In genomic region chr17:46636831-46637523, GRCm38 (mm10) we compare ENCODE assay signal across 9 mouse cellular contexts. TPM values are rescaled to one million over a fixed set of nuclear protein-coding genes. Genes with fewer than 3 reads are reported as not detected.
DNase-seq lines count a peak whose midpoint lies in the region; ATAC-seq and TF ChIP-seq lines count a peak whose summit lies in the region.
"Had no signal": no experiment of that assay in that cellular context is flagged by ENCODE, and none has a peak within 500 bp of the region (broad histone marks: within the 10 kb centered on the region; RNA-seq: fewer than 3 reads in every experiment).

No protein-coding gene starts in this region.

- TF ChIP-seq POLR2A in lung, adult 2 months (IDR thresholded peaks at IDR 0.05; ENCODE audit: borderline replicate concordance, extremely low read depth, low read depth, low read length), result no peak

- H3K4me2 ChIP-seq in embryonic facial prominence, embryonic 15.5 days (replicated peaks), result peak overlapping the region; percentile 44
- H3K4me2 ChIP-seq in neural tube, embryonic 15.5 days, result peak overlapping the region; percentile 38

- peak; percentile 23 for TF ChIP-seq CTCF in lung, adult 2 months (IDR thresholded peaks at IDR 0.05; ENCODE audit: insufficient read depth, low read length)

- peak overlapping the region; percentile 16; the same call in 1 of the 2 replicates for H3K4me3 ChIP-seq in embryonic facial prominence, embryonic 15.5 days (replicated peaks)
- no peak overlapping the region for H3K4me3 ChIP-seq in lung, adult 2 months (replicated peaks; ENCODE audit: extremely low read depth, low read depth, low read length)
- no peak overlapping the region for H3K4me3 ChIP-seq in neural tube, embryonic 15.5 days (replicated peaks)

- H3K27me3 ChIP-seq in embryonic facial prominence, embryonic 15.5 days, result no peaks in the 10 kb centered on the region
- no peaks in the 10 kb centered on the region for H3K27me3 ChIP-seq in neural tube, embryonic 15.5 days (replicated peaks)
- H3K27me3 ChIP-seq: Patski had no signal

- 0 out of 2 replicates have a peak overlapping the region, but pooled peaks have one; percentile 28 for H3K27ac ChIP-seq in embryonic facial prominence, embryonic 15.5 days (replicated peaks)
- no peak overlapping the region for H3K27ac ChIP-seq in neural tube, embryonic 15.5 days (replicated peaks)

- peaks cover 9% of the 10 kb centered on the region for H3K4me1 ChIP-seq in embryonic facial prominence, embryonic 15.5 days
- H3K4me1 ChIP-seq in lung, adult 2 months (ENCODE audit: control insufficient read depth, insufficient read depth, low read length), result peaks cover 3% of the 10 kb centered on the region; the same call in 1 of the 2 replicates
- H3K4me1 ChIP-seq in neural tube, embryonic 15.5 days, result peaks cover 10% of the 10 kb centered on the region; the same call in 1 of the 2 replicates

- ATAC-seq in frontal cortex, adult (ENCODE audit: low TSS enrichment), result no peak; the same call in 1 of the 2 replicates
- ATAC-seq in embryonic facial prominence, embryonic 15.5 days (ENCODE audit: insufficient number of reproducible peaks, low FRiP score, low TSS enrichment, low read depth), result no peak
- ATAC-seq in neural tube, embryonic 15.5 days (ENCODE audit: low FRiP score), result peak; percentile 35
- ATAC-seq: Patski had no signal

- peak; percentile 36 to 88 for DNase-seq in frontal cortex, adult 2 months (ENCODE audit: extremely low spot score in 1 of 2, low spot score in 1 of 2)
- peak; percentile 36 to 66 for DNase-seq in adrenal gland, postnatal 36 days
- DNase-seq in heart, postnatal 14 days, result peak; percentile 65 to 84
- peak; percentile 65 to 79 for DNase-seq in kidney, postnatal 4 days
- no peak for DNase-seq in lung, adult 2 months

- intact Hi-C loops in heart, postnatal 14 days (cut with DNase I), result loop anchor here (2.0 to 5.0 kb wide), 2 partner anchors 35 to 112 kb away; no protein-coding TSS in a partner anchor

- H3K9ac ChIP-seq in embryonic facial prominence, embryonic 15.5 days, result no peak overlapping the region
- H3K9ac ChIP-seq in neural tube, embryonic 15.5 days (replicated peaks), result no peak overlapping the region

- WGBS in embryonic facial prominence, embryonic 15.5 days, result 19% methylated on average over 15 of the region's 15 CpGs
- WGBS in lung, adult 2 months, result 22% methylated on average over 15 of the region's 15 CpGs
- WGBS in neural tube, embryonic 15.5 days, result 13% methylated on average over 15 of the region's 15 CpGs

- H3K36me3 ChIP-seq in embryonic facial prominence, embryonic 15.5 days, result peaks cover 53% of the 10 kb centered on the region
- H3K36me3 ChIP-seq in neural tube, embryonic 15.5 days, result peaks cover 49% of the 10 kb centered on the region

- no peaks in the 10 kb centered on the region for H3K9me3 ChIP-seq in embryonic facial prominence, embryonic 15.5 days (replicated peaks)
- H3K9me3 ChIP-seq in neural tube, embryonic 15.5 days (replicated peaks), result no peaks in the 10 kb centered on the region

RNA-seq across cellular contexts. Expression of gene Ptk7, which starts 7.7 kb away (rescaled TPM):
- polyA plus RNA-seq in frontal cortex, adult 2 months (2012; rRNA removed), result 5.3 and 6.3 TPM in 2 replicates
- 10 to 100 TPM in 1 of 2 experiments, 1 to 10 TPM in 1; 6.8 to 11.7 TPM for total RNA-seq in adrenal gland, postnatal 36 days (2021)
- 156 and 161 TPM in 2 replicates for polyA plus RNA-seq in embryonic facial prominence, embryonic 15.5 days (2015; fragmentation: Nextera tagmentation; extraction: Ambion mirVana)
- 1 to 10 TPM; 9.1 to 9.2 TPM for total RNA-seq in heart, postnatal 14 days (2021)
- 52.6 and 57.3 TPM in 2 replicates for polyA plus RNA-seq in lung, adult 2 months (2012; rRNA removed)
- polyA plus RNA-seq in neural tube, embryonic 15.5 days (2015; fragmentation: Nextera tagmentation; extraction: Ambion mirVana), result 29.3 and 41.7 TPM in 2 replicates

RNA-seq across cellular contexts. Expression of gene Klc4, which starts 8.8 kb away (rescaled TPM):
- 20.1 and 23.5 TPM in 2 replicates for polyA plus RNA-seq in frontal cortex, adult 2 months (2012; rRNA removed)
- 10 to 100 TPM; 35.3 to 50.3 TPM for total RNA-seq in adrenal gland, postnatal 36 days (2021)
- polyA plus RNA-seq in embryonic facial prominence, embryonic 15.5 days (2015; fragmentation: Nextera tagmentation; extraction: Ambion mirVana), result 23.4 and 24.5 TPM in 2 replicates
- 10 to 100 TPM; 24.5 to 25.3 TPM for total RNA-seq in heart, postnatal 14 days (2021)
- 22.6 and 24.1 TPM in 2 replicates for polyA plus RNA-seq in lung, adult 2 months (2012; rRNA removed)
- polyA plus RNA-seq in neural tube, embryonic 15.5 days (2015; fragmentation: Nextera tagmentation; extraction: Ambion mirVana), result 31.8 and 32.3 TPM in 2 replicates

RNA-seq across cellular contexts. Expression of gene Mrpl2, which starts 9.1 kb away (rescaled TPM):
- 51.2 and 58.7 TPM in 2 replicates for polyA plus RNA-seq in frontal cortex, adult 2 months (2012; rRNA removed)
- 100 to 1,000 TPM in 1 of 2 experiments, 10 to 100 TPM in 1; 92.6 to 114 TPM for total RNA-seq in adrenal gland, postnatal 36 days (2021)
- polyA plus RNA-seq in embryonic facial prominence, embryonic 15.5 days (2015; fragmentation: Nextera tagmentation; extraction: Ambion mirVana), result 92.9 and 95.8 TPM in 2 replicates
- 100 to 1,000 TPM; 106 to 121 TPM for total RNA-seq in heart, postnatal 14 days (2021)
- polyA plus RNA-seq in lung, adult 2 months (2012; rRNA removed), result 52.1 and 61.5 TPM in 2 replicates
- polyA plus RNA-seq in neural tube, embryonic 15.5 days (2015; fragmentation: Nextera tagmentation; extraction: Ambion mirVana), result 64.9 and 80.5 TPM in 2 replicates

RNA-seq across cellular contexts. Expression of gene Cul7, which starts 13.2 kb away (rescaled TPM):
- 33.0 and 35.2 TPM in 2 replicates for polyA plus RNA-seq in frontal cortex, adult 2 months (2012; rRNA removed)
- total RNA-seq in adrenal gland, postnatal 36 days (2021), result 10 to 100 TPM; 36.3 to 42.2 TPM
- polyA plus RNA-seq in embryonic facial prominence, embryonic 15.5 days (2015; fragmentation: Nextera tagmentation; extraction: Ambion mirVana), result 64.0 and 64.1 TPM in 2 replicates
- 10 to 100 TPM; 30.3 to 37.6 TPM for total RNA-seq in heart, postnatal 14 days (2021)
- polyA plus RNA-seq in lung, adult 2 months (2012; rRNA removed), result 40.1 and 45.7 TPM in 2 replicates
- 37.1 and 40.1 TPM in 2 replicates for polyA plus RNA-seq in neural tube, embryonic 15.5 days (2015; fragmentation: Nextera tagmentation; extraction: Ambion mirVana)

RNA-seq across cellular contexts. Expression of gene Rrp36, which starts 37.2 kb away (rescaled TPM):
- polyA plus RNA-seq in frontal cortex, adult 2 months (2012; rRNA removed), result 29.6 and 33.0 TPM in 2 replicates
- 10 to 100 TPM; 23.8 to 30.4 TPM for total RNA-seq in adrenal gland, postnatal 36 days (2021)
- polyA plus RNA-seq in embryonic facial prominence, embryonic 15.5 days (2015; fragmentation: Nextera tagmentation; extraction: Ambion mirVana), result 61.9 and 64.9 TPM in 2 replicates
- total RNA-seq in heart, postnatal 14 days (2021), result 10 to 100 TPM in 1 of 2 experiments, 1 to 10 TPM in 1; 9.8 to 14.2 TPM
- polyA plus RNA-seq in lung, adult 2 months (2012; rRNA removed), result 27.3 and 30.8 TPM in 2 replicates
- polyA plus RNA-seq in neural tube, embryonic 15.5 days (2015; fragmentation: Nextera tagmentation; extraction: Ambion mirVana), result 53.5 and 59.1 TPM in 2 replicates
